Mouse (Mus musculus) liver, embryonic 11.5 days (tissue): Measurements from ENCODE around the gene Shisal1. TPM values are rescaled to one million over a fixed set of nuclear protein-coding genes. Genes with fewer than 3 reads are reported as not detected.

Experiments
- ATAC-seq: fragments of 200-750 bp; cut with Nextera tagmentation; replicated peaks from 2 replicates; pipeline ENCODE4 v1.8.0; 2017; ENCODE audit warnings: moderate number of reproducible peaks, mild to moderate bottlenecking, moderate TSS enrichment, moderate library complexity; ENCODE audit not compliant: low FRiP score
- DNase-seq: peaks from one replicate; pipeline ENCODE4 v3.0.0-alpha.2; 2017; ENCODE audit warnings: low spot score
- H3K27ac ChIP-seq: fragments of 300-500 bp; sonication (generic); 2 replicates; pipeline ENCODE4 v1.5.1; 2014; ENCODE audit warnings: mild to moderate bottlenecking, low read depth, low read length, control low read depth
- H3K27me3 ChIP-seq: fragments of 300-500 bp; sonication (generic); replicated peaks from 2 replicates; pipeline ENCODE4 v1.6.1; 2014; ENCODE audit warnings: low read length, mixed read lengths; ENCODE audit not compliant: control insufficient read depth, insufficient read depth
- H3K36me3 ChIP-seq: fragments of 300-500 bp; sonication (generic); 2 replicates; pipeline ENCODE4 v1.6.1; 2014; ENCODE audit warnings: mild to moderate bottlenecking, low read length, moderate library complexity, mixed read lengths; ENCODE audit not compliant: control insufficient read depth, insufficient read depth
- H3K4me1 ChIP-seq: fragments of 300-500 bp; sonication (generic); replicated peaks from 2 replicates; pipeline ENCODE4 v1.6.1; 2014; ENCODE audit warnings: low read length, mixed read lengths; ENCODE audit not compliant: control insufficient read depth, insufficient read depth
- H3K4me2 ChIP-seq: fragments of 300-500 bp; sonication (generic); 2 replicates; pipeline ENCODE4 v1.6.1; 2014; ENCODE audit warnings: mild to moderate bottlenecking, control low read depth, moderate library complexity
- H3K4me3 ChIP-seq: fragments of 300-500 bp; sonication (generic); 2 replicates; pipeline ENCODE4 v1.5.1; 2014; ENCODE audit warnings: low read depth, low read length, control low read depth
- H3K9ac ChIP-seq: fragments of 300-500 bp; sonication (generic); 2 replicates; pipeline ENCODE4 v1.6.1; 2014; ENCODE audit warnings: low read depth, low read length, control low read depth
- H3K9me3 ChIP-seq: fragments of 300-500 bp; sonication (generic); 2 replicates; pipeline ENCODE4 v1.6.1; 2016; ENCODE audit warnings: low read length, inconsistent platforms, mixed read lengths; ENCODE audit not compliant: control insufficient read depth
- WGBS: fragments of 180-500 bp; shearing (Covaris S2); extraction: QIAGEN DNeasy Blood & Tissue Kit; methylation state at CpG from one replicate; pipeline ENCODE4 v1.1.7; 2014; 5-methylcytosine and 5-hydroxymethylcytosine counted together
- polyA plus RNA-seq: library from polyadenylated mRNA; unstranded; fragments of >200 nt; fragmentation: Nextera tagmentation; extraction: Ambion mirVana; gene quantifications from 2 replicates; pipeline ENCODE4 v1.2.1, GENCODE M21; 2014

Shisal1 gene
- polyA plus RNA-seq, 1 experiment from 2014 or later = 0.25 TPM

DNA sequence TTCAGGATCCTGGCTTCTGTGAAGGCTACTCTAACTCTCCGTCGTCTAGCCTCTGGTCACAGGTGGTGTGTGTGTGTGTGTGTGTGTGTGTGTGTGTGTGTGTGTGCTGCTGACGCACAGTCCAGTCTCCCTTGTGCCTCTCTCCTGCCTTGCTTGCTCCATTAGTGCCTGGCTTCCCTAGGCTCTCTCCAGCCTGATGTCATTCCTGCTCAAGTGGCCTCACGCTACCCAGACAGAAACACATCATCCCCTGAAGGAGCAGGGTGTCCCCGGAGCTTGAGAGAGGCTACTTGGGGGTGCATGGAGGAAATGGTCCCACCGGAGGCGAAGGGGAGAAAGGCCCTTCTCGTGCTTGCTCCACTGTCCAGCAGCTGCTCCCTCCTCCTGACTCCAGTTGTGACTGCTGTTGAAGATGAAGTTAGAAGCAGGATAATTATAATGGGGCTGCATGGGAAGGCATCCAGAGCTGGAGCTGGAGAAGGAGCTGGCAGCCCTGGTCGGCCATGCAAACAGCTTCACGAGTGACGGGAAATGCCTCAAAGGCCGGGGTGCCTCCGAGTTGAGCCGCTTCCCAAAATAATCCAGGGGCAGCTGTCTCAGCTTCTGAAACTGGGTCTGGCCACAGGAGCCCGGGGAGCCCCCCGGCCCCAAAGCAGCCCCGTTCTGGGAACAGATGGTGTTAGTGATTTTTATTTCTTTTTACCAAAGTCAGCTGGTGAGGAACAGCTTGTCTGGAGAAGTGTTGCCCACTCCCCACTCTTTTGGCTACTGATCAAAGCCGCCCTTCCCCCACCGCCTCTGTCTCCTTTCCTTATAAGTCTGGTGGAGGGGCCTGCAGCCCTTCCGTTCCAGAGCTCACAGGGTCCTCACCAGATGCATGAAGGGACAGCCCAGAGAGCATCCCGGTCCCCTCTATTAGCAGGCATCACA, 94.7 kb downstream of the Shisal1 start:
- H3K4me2 ChIP-seq = no peak overlapping the region
- H3K27ac ChIP-seq = no peak overlapping the region
- DNase-seq (no peak), ATAC-seq (no peak)
- H3K9me3 ChIP-seq = no peaks in the 10 kb centered on the region
- H3K4me1 ChIP-seq = peaks cover 3% of the 10 kb centered on the region; the same call in 1 of the 2 replicates
- H3K4me3 ChIP-seq = no peak overlapping the region
- WGBS = 72% methylated on average over 21 of the region's 21 CpGs
- no peaks in the 10 kb centered on the region for H3K36me3 ChIP-seq
- no peaks in the 10 kb centered on the region for H3K27me3 ChIP-seq
- no peak overlapping the region for H3K9ac ChIP-seq

DNA sequence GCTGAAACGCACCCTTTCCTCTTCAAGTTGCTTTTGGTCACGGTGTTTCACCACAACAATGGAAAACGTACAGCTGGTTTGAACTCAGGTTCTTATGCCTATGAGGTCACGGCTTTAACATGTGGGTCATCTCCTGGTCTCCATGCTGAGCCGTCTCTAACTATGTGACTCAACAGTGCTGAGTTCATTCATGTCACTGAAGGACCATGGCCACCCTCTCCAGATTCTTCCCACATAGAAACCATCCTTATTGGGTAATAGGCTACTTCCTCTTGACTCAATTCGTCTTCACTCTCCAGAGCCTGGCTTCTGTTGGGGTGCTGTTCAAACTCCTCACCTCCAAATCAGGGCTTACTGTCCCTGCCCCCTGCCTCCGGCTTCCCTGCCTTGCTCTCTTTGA, 95.6 kb downstream of the Shisal1 start:
- WGBS = 68% methylated on average over 7 of the region's 7 CpGs
- no peak for ATAC-seq
- H3K4me1 ChIP-seq = peaks cover 3% of the 10 kb centered on the region; the same call in 1 of the 2 replicates

DNA sequence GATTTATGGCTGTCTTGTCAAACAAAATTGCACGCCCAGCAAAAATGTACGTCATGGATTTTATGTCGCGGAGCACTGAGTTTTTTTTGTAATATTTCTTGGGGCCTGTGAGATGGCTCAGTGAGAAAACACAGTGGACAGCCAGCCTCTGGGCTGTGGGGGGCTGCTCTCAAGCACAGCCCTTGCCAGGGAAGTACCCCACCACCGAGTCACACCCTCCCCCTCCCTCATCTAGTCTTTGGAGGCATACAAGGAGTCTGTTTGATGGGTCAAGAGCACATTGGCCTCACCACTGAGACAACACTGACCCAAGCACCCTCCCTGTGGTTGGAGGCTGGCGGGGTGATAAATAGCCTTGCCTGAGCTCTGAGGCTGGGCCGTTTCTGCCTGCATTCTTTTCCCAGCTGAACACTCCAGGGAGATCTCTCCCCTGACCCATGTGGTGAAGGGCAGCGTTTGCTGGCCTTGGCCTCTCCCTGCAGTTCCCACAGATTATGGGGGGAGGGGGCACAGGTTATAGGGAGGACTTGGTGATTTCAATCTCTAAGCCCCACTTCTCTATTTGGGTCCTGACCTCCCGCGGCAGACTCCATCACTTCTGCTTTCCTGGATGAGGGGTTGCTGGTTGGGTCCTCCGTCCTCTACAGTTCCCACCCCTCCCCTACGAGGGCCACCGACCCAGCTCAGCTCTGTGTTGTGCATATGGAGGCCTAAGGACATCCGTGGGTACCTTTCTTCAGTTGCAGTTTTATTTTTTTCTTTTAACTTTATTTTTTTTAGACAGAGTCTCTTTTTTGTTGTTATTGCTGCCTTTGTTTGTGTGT, 96.8 kb downstream of the Shisal1 start:
- Histone ChIP-seq H3K4me1 (peaks cover 3% of the 10 kb centered on the region; the same call in 1 of the 2 replicates), H3K9me3 (no peaks in the 10 kb centered on the region), H3K27ac (no peak overlapping the region), H3K36me3 (no peaks in the 10 kb centered on the region), H3K4me2 (no peak overlapping the region), H3K4me3 (no peak overlapping the region), H3K27me3 (no peaks in the 10 kb centered on the region), H3K9ac (no peak overlapping the region)
- 37% methylated on average over 14 of the region's 14 CpGs for WGBS
- DNase-seq (no peak), ATAC-seq (no peak)

More for the DNA sequence above, 95.6 kb downstream of the Shisal1 start:
- Histone ChIP-seq H3K4me3 (no peak overlapping the region), H3K4me2 (no peak overlapping the region), H3K27ac (no peak overlapping the region), H3K9me3 (no peaks in the 10 kb centered on the region), H3K9ac (no peak overlapping the region), H3K36me3 (no peaks in the 10 kb centered on the region), H3K27me3 (no peaks in the 10 kb centered on the region)
- DNase-seq = no peak

DNA sequence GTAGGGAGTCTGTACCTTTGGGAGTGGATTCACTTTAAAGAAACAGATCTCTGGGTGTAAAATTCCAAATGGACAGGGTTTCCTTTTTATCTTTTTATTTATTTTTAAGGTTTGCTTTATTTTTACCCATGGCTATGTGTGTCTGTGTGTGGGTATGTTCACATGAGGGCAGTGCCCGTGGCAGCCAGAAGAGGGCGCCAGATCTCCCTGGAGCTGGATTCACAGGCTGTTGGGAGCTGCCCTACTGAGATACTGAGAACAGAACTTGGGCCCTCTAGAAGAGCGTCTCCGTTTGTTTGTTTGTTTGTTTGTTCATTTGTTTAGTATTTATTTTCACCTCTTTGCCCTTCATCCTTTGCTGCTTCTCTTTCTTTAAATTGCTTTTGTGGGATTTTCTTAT, 98.1 kb downstream of the Shisal1 start:
- no peak overlapping the region for H3K4me2 ChIP-seq
- H3K27me3 ChIP-seq = no peaks in the 10 kb centered on the region
- WGBS = 93% methylated on average over 4 of the region's 4 CpGs
- ATAC-seq (no peak), DNase-seq (no peak)
- H3K9me3 ChIP-seq = no peaks in the 10 kb centered on the region
- no peak overlapping the region for H3K27ac ChIP-seq
- H3K9ac ChIP-seq = no peak overlapping the region
- H3K4me3 ChIP-seq = no peak overlapping the region
- H3K36me3 ChIP-seq = no peaks in the 10 kb centered on the region
- peaks cover 3% of the 10 kb centered on the region; the same call in 1 of the 2 replicates for H3K4me1 ChIP-seq

DNA sequence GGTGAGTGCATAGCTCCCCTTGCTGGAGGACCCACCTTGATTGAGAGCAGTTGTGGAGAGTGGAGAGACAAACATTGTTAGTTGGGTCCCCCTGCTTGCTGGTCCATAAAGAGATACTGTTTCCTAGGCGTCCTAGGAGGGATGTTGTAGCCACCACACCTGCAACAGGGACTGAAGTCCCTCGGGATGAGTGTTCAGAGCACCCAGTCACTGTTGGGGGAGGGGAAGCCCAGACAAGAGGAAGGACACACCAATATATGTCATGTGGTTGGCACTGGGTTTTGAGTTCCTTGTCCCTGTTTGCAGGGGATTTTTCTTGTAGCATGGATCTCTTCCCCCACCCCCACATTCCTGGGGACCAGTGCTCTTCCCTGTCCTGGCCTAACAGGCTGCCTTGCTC, 106.0 kb downstream of the Shisal1 start:
- WGBS = 36% methylated on average over 2 of the region's 2 CpGs
- no peaks in the 10 kb centered on the region for H3K9me3 ChIP-seq
- H3K27me3 ChIP-seq = no peaks in the 10 kb centered on the region
- H3K4me3 ChIP-seq = no peak overlapping the region
- DNase-seq = no peak
- no peak overlapping the region for H3K9ac ChIP-seq
- H3K36me3 ChIP-seq = no peaks in the 10 kb centered on the region
- H3K27ac ChIP-seq = no peak overlapping the region
- no peaks in the 10 kb centered on the region for H3K4me1 ChIP-seq
- no peak for ATAC-seq
- no peak overlapping the region for H3K4me2 ChIP-seq

DNA sequence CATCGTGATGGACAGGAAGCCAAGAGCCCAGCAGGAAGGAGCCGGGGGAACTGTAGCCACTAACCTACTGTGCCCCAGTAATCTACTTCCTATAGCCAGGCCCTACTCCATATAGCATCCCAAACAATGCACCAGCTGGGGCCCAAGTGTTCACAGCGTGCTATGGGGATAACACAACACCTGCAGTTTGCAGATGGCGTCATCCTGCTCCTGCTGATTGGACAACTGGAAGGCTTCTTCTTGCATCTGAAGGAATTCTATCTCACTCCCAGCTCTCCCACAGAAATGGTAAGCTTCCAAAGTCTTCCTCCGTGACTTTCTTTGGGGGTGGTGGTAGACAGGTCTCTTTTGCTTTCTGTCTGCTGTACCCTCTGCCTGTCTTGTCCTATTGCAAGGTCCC, 109.3 kb downstream of the Shisal1 start:
- 63% methylated on average over 5 of the region's 5 CpGs for WGBS
- H3K9ac ChIP-seq = no peak overlapping the region
- H3K9me3 ChIP-seq = no peaks in the 10 kb centered on the region
- DNase-seq = no peak
- no peak for ATAC-seq
- H3K4me3 ChIP-seq = no peak overlapping the region
- H3K27me3 ChIP-seq = no peaks in the 10 kb centered on the region
- H3K36me3 ChIP-seq = no peaks in the 10 kb centered on the region
- H3K4me1 ChIP-seq = no peaks in the 10 kb centered on the region
- no peak overlapping the region for H3K27ac ChIP-seq
- H3K4me2 ChIP-seq = no peak overlapping the region

DNA sequence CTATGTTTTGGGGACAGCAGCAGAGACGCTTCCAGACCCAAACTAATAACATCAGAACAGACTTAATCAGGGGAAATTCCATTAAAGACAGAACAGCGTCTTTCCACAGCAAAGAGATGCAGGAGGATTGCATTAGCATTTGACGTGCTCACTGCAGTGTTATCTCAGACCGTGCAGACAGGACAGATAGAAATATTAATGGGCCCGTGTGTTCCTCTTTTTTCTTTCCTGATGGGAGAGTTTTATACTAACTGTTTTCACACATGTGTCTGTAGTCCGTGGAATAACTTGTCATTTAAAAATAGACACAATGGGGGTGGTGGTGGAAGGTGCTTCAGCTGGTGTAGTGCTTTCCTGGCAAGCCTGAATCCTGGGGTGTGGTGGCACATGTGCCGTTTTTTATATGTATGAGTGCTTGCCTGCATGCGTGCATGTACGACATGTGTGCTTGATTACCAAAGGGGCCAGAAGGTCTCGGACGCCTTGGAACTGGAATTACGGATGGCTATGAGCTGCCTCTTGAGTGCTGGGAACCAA, 110.5 kb downstream of the Shisal1 start:
- Histone ChIP-seq H3K4me3 (no peak overlapping the region), H3K4me2 (no peak overlapping the region), H3K27me3 (no peaks in the 10 kb centered on the region), H3K4me1 (no peaks in the 10 kb centered on the region), H3K9ac (no peak overlapping the region), H3K27ac (no peak overlapping the region), H3K36me3 (no peaks in the 10 kb centered on the region), H3K9me3 (no peaks in the 10 kb centered on the region)
- ATAC-seq (no peak), DNase-seq (no peak)
- WGBS = 56% methylated on average over 12 of the region's 12 CpGs

DNA sequence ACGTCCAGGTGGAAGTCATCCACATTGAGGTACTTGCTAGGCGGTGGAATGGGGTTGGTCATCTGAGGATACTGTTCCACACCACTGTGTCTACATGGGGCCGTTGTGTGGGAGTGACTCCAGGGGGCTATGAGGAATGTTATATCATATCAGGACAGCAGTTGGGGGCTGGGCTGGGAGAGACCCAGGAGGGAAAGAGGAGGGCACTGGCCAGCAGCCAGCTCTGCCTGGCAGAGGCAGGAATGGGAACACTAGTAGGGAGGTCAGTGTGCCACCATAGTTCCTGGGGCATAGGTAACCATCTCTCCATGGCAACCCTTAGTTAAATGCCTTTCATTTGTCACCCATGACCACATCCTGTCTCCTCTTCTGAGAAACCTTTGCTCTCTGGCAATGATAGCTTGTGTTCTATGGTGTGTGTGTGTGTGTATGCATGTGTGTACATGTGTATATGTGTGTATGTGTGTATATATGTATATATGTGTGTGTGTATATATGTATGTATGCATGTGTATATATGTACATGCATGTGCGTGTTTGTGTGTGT, 115.8 kb downstream of the Shisal1 start:
- Histone ChIP-seq H3K27ac (no peak overlapping the region), H3K9me3 (no peaks in the 10 kb centered on the region), H3K4me2 (no peak overlapping the region), H3K4me3 (no peak overlapping the region), H3K27me3 (no peaks in the 10 kb centered on the region), H3K9ac (no peak overlapping the region), H3K36me3 (no peaks in the 10 kb centered on the region), H3K4me1 (no peaks in the 10 kb centered on the region)
- WGBS = 77% methylated on average over 4 of the region's 4 CpGs
- DNase-seq (no peak), ATAC-seq (no peak)
